Mouse (Mus musculus): Measurements from ENCODE around the gene Apoc1. TPM values are rescaled to one million over a fixed set of nuclear protein-coding genes. Genes with fewer than 3 reads are reported as not detected.
A peak's percentile ranks its signal among the peaks of the same experiment; 100 is the strongest.

The Apoc1 gene
- polyA plus RNA-seq, 1 experiment from 2014 or later = 43.2 TPM

- WGBS = 5% methylated on average over 20 of the region's 20 CpGs
- Histone ChIP-seq H3K4me3 (ENCODE audit: low read length) (peak within 1 kb of the TSS; percentile 37), H3K27me3 (replicated peaks; ENCODE audit: control insufficient read depth, insufficient read depth, low read length) (no peaks in the 10 kb centered on the region), H3K9ac (ENCODE audit: low read depth, low read length) (peak within 1 kb of the TSS; percentile 60), H3K4me2 (ENCODE audit: low read depth, low read length) (peak within 1 kb of the TSS; percentile 59), H3K9me3 (ENCODE audit: control insufficient read depth, low read length) (no peaks in the 10 kb centered on the region; the same call in 1 of the 2 replicates), H3K4me1 (ENCODE audit: control insufficient read depth, insufficient read depth, low read length) (peaks cover 45% of the 10 kb centered on the region), H3K36me3 (ENCODE audit: control insufficient read depth, insufficient read depth, low read length) (peaks cover 8% of the 10 kb centered on the region; the same call in 1 of the 2 replicates), H3K27ac (ENCODE audit: low read length) (peak within 1 kb of the TSS; percentile 83; the same call in 1 of the 2 replicates)
- ATAC-seq = no peak
Measured at GRCm38 (mm10) chr7:19698907-19699826, 6.7 kb upstream of the Apoc1 start, which contains the start of gene Apoe. TSS of gene Apoe (minus strand) at chr7:19699188.

DNA sequence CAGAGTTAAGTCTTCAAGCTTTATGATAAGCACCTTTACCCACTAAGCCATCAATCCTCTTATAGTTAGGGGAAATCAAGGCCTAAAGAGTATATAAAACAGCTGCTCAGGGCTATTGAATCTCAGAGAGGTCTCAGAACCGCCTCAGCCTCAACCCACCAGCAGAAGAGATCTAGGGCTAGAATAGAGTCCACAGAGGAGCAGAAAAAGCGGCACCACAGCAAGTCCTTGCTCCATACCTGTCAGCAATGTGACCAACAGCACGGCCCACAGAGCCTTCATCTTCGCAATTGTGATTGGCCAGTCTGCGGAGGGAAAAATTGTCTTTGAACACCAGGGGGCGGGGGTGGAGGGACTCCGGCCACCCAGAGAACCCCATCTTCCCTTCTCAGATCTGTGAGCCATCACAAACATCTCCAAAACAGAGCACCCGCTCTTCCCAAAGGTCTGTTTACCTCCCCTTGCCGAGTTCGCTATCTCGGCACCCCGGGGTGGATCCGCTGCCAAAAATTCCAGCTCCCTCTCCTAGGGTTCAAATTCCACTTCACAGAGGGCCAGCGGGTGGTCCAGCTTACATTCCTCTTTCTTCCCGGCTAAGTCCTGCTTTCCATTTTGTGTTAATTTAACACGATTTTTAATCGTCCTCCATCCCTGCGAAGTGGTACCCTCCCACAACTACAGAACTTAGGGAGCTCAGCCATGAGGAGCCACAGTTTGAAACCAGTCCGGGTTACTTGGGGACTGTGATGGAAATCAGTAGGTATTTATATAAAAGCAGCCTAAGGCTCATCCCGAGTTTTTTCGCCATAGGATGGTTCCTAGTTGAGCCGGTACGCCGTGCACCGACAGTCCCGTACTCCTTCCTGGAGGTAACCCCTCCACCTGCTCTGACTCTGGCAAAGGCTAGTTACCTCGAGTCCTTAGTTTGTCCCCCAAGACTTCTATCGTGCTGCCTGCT, 5.8 kb upstream of the Apoc1 start:
- Histone ChIP-seq H3K9me3 (ENCODE audit: control insufficient read depth, low read length) (no peaks in the 10 kb centered on the region; the same call in 1 of the 2 replicates), H3K27me3 (replicated peaks; ENCODE audit: control insufficient read depth, insufficient read depth, low read length) (no peaks in the 10 kb centered on the region), H3K36me3 (ENCODE audit: control insufficient read depth, insufficient read depth, low read length) (peaks cover 8% of the 10 kb centered on the region; the same call in 1 of the 2 replicates), H3K27ac (ENCODE audit: low read length) (no peak overlapping the region), H3K9ac (ENCODE audit: low read depth, low read length) (peak overlapping the region; percentile 60), H3K4me2 (ENCODE audit: low read depth, low read length) (peak overlapping the region; percentile 59), H3K4me1 (ENCODE audit: control insufficient read depth, insufficient read depth, low read length) (peaks cover 54% of the 10 kb centered on the region), H3K4me3 (ENCODE audit: low read length) (peak overlapping the region; percentile 37)
- 5% methylated on average over 28 of the region's 28 CpGs for WGBS
- ATAC-seq = no peak

- Histone ChIP-seq H3K9ac (ENCODE audit: low read depth, low read length) (no peak overlapping the region), H3K36me3 (ENCODE audit: control insufficient read depth, insufficient read depth, low read length) (0 out of 2 replicates have a peak, but pooled peaks cover 6% of the 10 kb centered on the region), H3K9me3 (ENCODE audit: control insufficient read depth, low read length) (no peaks in the 10 kb centered on the region; the same call in 1 of the 2 replicates), H3K4me2 (ENCODE audit: low read depth, low read length) (no peak overlapping the region), H3K4me3 (ENCODE audit: low read length) (no peak overlapping the region), H3K27me3 (replicated peaks; ENCODE audit: control insufficient read depth, insufficient read depth, low read length) (no peaks in the 10 kb centered on the region), H3K4me1 (ENCODE audit: control insufficient read depth, insufficient read depth, low read length) (peaks cover 61% of the 10 kb centered on the region), H3K27ac (ENCODE audit: low read length) (no peak overlapping the region)
- ATAC-seq = no peak
- 93% methylated on average over 34 of the region's 34 CpGs for WGBS
Measured at GRCm38 (mm10) chr7:19696336-19696873, 3.9 kb upstream of the Apoc1 start.

DNA sequence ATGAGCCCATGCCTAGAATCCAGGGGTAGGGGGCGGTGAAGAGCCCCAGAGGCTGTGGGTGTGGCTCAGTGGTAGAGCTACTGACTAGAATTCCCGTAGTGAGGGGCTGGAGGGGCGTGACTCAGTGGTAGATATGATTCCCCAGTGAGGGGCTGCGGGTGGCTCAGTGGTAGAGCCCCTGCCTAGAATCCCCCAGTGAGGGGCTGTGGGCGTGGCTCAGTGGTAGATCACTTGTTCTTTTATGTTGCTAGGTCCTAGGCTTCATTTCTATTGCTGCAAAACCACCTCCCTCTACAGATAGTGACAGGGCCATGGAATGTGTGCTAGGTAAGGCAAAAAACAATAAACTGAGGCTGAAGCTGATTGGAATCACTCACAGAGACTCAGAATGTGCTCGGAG, 3.4 kb upstream of the Apoc1 start:
- no peak for ATAC-seq
- 79% methylated on average over 6 of the region's 6 CpGs for WGBS
- Histone ChIP-seq H3K36me3 (ENCODE audit: control insufficient read depth, insufficient read depth, low read length) (0 out of 2 replicates have a peak, but pooled peaks cover 4% of the 10 kb centered on the region), H3K27ac (ENCODE audit: low read length) (no peak overlapping the region), H3K4me1 (ENCODE audit: control insufficient read depth, insufficient read depth, low read length) (peaks cover 58% of the 10 kb centered on the region), H3K9ac (ENCODE audit: low read depth, low read length) (no peak overlapping the region), H3K9me3 (ENCODE audit: control insufficient read depth, low read length) (no peaks in the 10 kb centered on the region; the same call in 1 of the 2 replicates), H3K27me3 (replicated peaks; ENCODE audit: control insufficient read depth, insufficient read depth, low read length) (no peaks in the 10 kb centered on the region), H3K4me2 (ENCODE audit: low read depth, low read length) (no peak overlapping the region), H3K4me3 (ENCODE audit: low read length) (no peak overlapping the region)

DNA sequence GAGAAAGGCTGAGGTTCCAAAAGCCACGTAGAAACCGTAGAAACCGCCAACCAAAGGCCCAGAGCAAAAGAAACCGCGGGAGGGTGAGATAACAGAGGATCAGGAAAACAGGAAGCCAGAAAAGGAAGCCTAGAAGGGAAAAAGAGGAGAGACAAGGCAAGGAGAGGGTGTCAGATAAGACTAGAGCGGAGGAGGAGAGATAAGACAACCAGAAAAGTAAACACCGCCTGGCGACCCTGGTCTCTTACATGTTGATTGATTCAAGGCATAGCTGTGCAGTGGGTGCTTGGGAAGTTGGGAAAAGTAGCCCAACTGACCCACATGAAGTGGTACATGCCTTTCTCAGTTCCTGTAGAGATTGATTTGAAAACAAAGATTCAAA, 2.7 kb upstream of the Apoc1 start:
- Histone ChIP-seq H3K9ac (ENCODE audit: low read depth, low read length) (peak overlapping the region; percentile 35; the same call in 1 of the 2 replicates), H3K27ac (ENCODE audit: low read length) (peak overlapping the region; percentile 75), H3K27me3 (replicated peaks; ENCODE audit: control insufficient read depth, insufficient read depth, low read length) (no peaks in the 10 kb centered on the region), H3K36me3 (ENCODE audit: control insufficient read depth, insufficient read depth, low read length) (0 out of 2 replicates have a peak, but pooled peaks cover 4% of the 10 kb centered on the region), H3K4me1 (ENCODE audit: control insufficient read depth, insufficient read depth, low read length) (peaks cover 51% of the 10 kb centered on the region), H3K4me3 (ENCODE audit: low read length) (no peak overlapping the region), H3K9me3 (ENCODE audit: control insufficient read depth, low read length) (no peaks in the 10 kb centered on the region; the same call in 1 of the 2 replicates), H3K4me2 (ENCODE audit: low read depth, low read length) (no peak overlapping the region)
- WGBS = 27% methylated on average over 8 of the region's 8 CpGs
- ATAC-seq = no peak

GRCm38 (mm10) chr7:19694336-19695212, 2.1 kb upstream of the Apoc1 start:
- peaks cover 47% of the 10 kb centered on the region for H3K4me1 ChIP-seq (ENCODE audit: control insufficient read depth, insufficient read depth, low read length)
- H3K4me3 ChIP-seq (ENCODE audit: low read length) = no peak overlapping the region
- H3K9ac ChIP-seq (ENCODE audit: low read depth, low read length) = peak overlapping the region; percentile 35; the same call in 1 of the 2 replicates
- H3K27ac ChIP-seq (ENCODE audit: low read length) = peak overlapping the region; percentile 75
- H3K4me2 ChIP-seq (ENCODE audit: low read depth, low read length) = no peak overlapping the region
- 67% methylated on average over 10 of the region's 10 CpGs for WGBS
- no peaks in the 10 kb centered on the region; the same call in 1 of the 2 replicates for H3K9me3 ChIP-seq (ENCODE audit: control insufficient read depth, low read length)
- H3K27me3 ChIP-seq (replicated peaks; ENCODE audit: control insufficient read depth, insufficient read depth, low read length) = no peaks in the 10 kb centered on the region
- no peak for ATAC-seq
- 0 out of 2 replicates have a peak, but pooled peaks cover 4% of the 10 kb centered on the region for H3K36me3 ChIP-seq (ENCODE audit: control insufficient read depth, insufficient read depth, low read length)

DNA sequence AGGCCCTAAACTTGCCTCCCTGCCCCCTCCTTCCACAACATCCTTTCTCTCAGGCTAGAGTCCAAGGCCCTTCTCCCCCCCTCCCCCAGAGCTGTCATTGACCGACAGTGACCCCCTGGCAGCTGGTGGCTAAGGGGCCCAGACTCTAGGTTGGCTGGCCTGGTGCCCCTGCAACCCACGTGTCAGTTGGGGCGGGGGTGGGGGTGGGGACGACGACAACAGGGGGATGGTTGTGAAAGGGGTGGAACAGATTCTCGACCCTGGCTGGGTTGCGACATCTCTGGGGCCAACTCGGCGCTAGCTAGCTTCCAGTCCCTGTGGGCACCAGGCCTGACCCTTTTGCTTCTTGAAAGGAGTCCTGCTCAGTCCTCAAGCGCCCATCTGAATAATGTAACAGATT, 961 bp upstream of the Apoc1 start:
- Histone ChIP-seq H3K4me2 (ENCODE audit: low read depth, low read length) (peak overlapping the region; percentile 19; the same call in 1 of the 2 replicates), H3K4me3 (ENCODE audit: low read length) (no peak overlapping the region), H3K27ac (ENCODE audit: low read length) (peak overlapping the region; percentile 70), H3K9ac (ENCODE audit: low read depth, low read length) (peak overlapping the region; percentile 37; the same call in 1 of the 2 replicates), H3K9me3 (ENCODE audit: control insufficient read depth, low read length) (no peaks in the 10 kb centered on the region; the same call in 1 of the 2 replicates), H3K4me1 (ENCODE audit: control insufficient read depth, insufficient read depth, low read length) (peaks cover 35% of the 10 kb centered on the region), H3K36me3 (ENCODE audit: control insufficient read depth, insufficient read depth, low read length) (0 out of 2 replicates have a peak, but pooled peaks cover 4% of the 10 kb centered on the region), H3K27me3 (replicated peaks; ENCODE audit: control insufficient read depth, insufficient read depth, low read length) (no peaks in the 10 kb centered on the region)
- peak; percentile 62 for ATAC-seq
- WGBS = 17% methylated on average over 10 of the region's 10 CpGs

GRCm38 (mm10) chr7:19691434-19691833, 1.0 kb downstream of the Apoc1 start:
- 68% methylated on average over 6 of the region's 6 CpGs for WGBS

More at GRCm38 (mm10) chr7:19691434-19691833, 1.0 kb downstream of the Apoc1 start:
- peak overlapping the region; percentile 23; the same call in 1 of the 2 replicates for H3K9ac ChIP-seq (ENCODE audit: low read depth, low read length)
- no peaks in the 10 kb centered on the region for H3K9me3 ChIP-seq (ENCODE audit: control insufficient read depth, low read length)
- H3K4me1 ChIP-seq (ENCODE audit: control insufficient read depth, insufficient read depth, low read length) = peaks cover 32% of the 10 kb centered on the region
- no peak overlapping the region for H3K4me3 ChIP-seq (ENCODE audit: low read length)
- no peak for ATAC-seq
- no peak overlapping the region for H3K27ac ChIP-seq (ENCODE audit: low read length)
- H3K4me2 ChIP-seq (ENCODE audit: low read depth, low read length) = no peak overlapping the region
- H3K36me3 ChIP-seq (ENCODE audit: control insufficient read depth, insufficient read depth, low read length) = 0 out of 2 replicates have a peak, but pooled peaks cover 2% of the 10 kb centered on the region
- H3K27me3 ChIP-seq (replicated peaks; ENCODE audit: control insufficient read depth, insufficient read depth, low read length) = no peaks in the 10 kb centered on the region
